Mouse (Mus musculus): Measurements from ENCODE around the gene Phldb3.

DNA sequence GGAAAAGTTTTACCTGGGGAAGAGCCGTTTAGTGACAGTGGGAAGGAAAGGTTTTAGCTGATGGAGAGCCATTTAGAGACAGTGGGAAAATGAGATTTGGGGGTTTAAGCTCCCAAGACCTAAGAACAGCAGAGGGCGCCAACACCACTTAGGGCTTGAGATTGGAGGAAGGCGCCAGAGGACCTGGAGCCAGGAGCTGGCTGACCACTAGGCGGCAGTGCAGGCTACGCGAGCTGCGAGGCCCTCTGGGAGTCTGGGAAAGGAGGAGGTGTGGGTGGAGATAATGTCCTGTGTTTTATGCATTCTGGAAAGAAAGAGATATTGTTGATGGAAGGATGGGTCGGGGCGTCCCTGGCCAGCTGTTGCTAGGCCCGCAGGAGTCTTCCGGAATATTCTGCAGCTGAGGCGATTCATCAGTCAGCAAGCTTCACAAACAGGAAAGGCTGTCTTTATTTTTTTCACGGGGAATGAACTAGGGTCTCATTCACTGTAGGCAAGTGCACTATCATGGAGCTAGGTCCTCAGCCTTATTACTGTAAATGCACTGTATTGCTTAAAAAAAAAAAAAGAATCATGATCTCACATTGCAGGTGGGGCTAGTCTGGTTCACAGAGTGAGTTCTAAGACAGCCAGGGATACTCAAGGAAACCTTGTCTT lies 9.5 kb upstream of the Phldb3 start:
- no peak for TF ChIP-seq POLR2A (IDR thresholded peaks at IDR 0.05; ENCODE audit: low read depth, low read length)
- TF ChIP-seq CTCF (IDR thresholded peaks at IDR 0.05; ENCODE audit: extremely low read depth, insufficient read depth, insufficient read length, insufficient replicate concordance) = peak; percentile 100
